Mouse (Mus musculus): Measurements from ENCODE around the gene Supt5.

DNA sequence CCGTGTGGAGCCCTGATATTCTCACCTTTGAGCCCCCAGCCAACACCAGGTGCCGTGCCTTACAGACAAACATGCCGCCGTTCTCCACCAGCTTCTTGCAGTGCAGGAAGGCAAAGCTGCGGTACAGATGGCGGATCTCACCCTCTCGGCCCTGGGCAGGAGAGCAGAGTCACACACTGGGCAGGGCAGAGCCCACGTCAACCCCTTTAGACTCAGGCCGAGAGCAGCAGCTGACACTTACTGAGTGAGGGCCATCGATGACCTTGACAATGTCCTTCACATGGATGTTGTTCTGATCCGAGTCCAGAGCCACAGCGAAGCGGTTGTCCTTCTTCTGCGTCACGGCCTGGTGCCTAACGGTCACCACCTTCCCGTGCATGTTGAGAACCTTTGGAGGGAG lies 19.8 kb downstream of the Supt5 start:
- no peak for TF ChIP-seq CTCF (IDR thresholded peaks at IDR 0.05; ENCODE audit: insufficient read depth, low read length)
- no peak for TF ChIP-seq POLR2A (IDR thresholded peaks at IDR 0.05; ENCODE audit: borderline replicate concordance, extremely low read depth, low read depth, low read length)

Measured in lung, adult 2 months (tissue).